Mouse (Mus musculus): Measurements from ENCODE around the gene Grk4. TPM values are rescaled to one million over a fixed set of nuclear protein-coding genes. Genes with fewer than 3 reads are reported as not detected.

Grk4 gene
- polyA plus RNA-seq, 1 experiment from 2014 or later = 4.1 TPM

DNA sequence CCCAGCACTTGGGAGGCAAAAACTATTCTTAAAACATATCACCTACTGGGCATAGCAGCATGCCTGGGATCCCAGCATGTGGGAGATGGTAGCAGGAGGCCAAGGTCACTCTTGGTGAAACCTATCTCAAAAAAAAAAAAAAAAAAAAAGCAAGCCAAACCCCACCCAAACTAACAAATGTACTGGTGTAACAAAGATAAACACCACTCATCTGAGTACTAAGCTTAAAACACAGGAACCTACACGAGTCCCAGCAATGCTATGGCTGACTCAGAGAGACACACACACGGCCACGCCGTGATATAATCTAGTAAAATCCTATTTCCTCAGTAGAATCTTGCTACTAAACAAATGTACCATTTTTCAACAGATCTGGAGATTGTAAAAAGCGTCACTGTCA lies 7.2 kb upstream of the Grk4 start:
- Histone ChIP-seq H3K4me1 (no peaks in the 10 kb centered on the region), H3K27me3 (no peaks in the 10 kb centered on the region), H3K27ac (no peak overlapping the region), H3K9me3 (no peaks in the 10 kb centered on the region), H3K36me3 (peaks cover 93% of the 10 kb centered on the region), H3K4me2 (no peak overlapping the region), H3K4me3 (no peak overlapping the region), H3K9ac (no peak overlapping the region)
- ATAC-seq (ENCODE audit: insufficient number of reproducible peaks, insufficient read depth, low FRiP score, low TSS enrichment, low read depth) = no peak
- WGBS = 89% methylated on average over 5 of the region's 5 CpGs

DNA sequence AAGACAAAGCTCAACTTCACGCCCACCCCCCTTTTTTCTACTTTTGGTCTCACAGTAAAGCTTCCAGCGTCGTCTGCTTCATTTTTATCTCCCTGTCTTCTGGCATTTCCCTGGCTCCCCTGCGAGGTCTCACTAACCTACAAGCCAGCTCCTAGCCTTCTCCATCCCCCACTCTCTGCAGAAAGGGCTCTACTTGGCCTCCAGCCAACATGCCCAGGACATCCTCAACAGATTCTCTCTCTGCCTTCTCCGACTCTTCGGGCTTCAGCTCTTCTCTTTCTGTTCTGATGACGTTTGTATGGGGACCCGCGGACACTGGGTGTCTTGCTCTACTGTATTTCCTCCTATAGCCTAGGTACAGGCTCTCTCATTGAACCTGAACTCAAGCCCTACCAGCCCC lies 5.3 kb upstream of the Grk4 start:
- no peaks in the 10 kb centered on the region for H3K27me3 ChIP-seq
- peaks cover 9% of the 10 kb centered on the region for H3K4me1 ChIP-seq
- no peak overlapping the region for H3K4me2 ChIP-seq
- H3K36me3 ChIP-seq = peaks cover 77% of the 10 kb centered on the region
- ATAC-seq (ENCODE audit: insufficient number of reproducible peaks, insufficient read depth, low FRiP score, low TSS enrichment, low read depth) = no peak
- 95% methylated on average over 9 of the region's 9 CpGs for WGBS
- H3K9ac ChIP-seq = no peak overlapping the region; the same call in 1 of the 2 replicates
- no peaks in the 10 kb centered on the region for H3K9me3 ChIP-seq
- no peak overlapping the region for H3K4me3 ChIP-seq
- H3K27ac ChIP-seq = no peak overlapping the region

DNA sequence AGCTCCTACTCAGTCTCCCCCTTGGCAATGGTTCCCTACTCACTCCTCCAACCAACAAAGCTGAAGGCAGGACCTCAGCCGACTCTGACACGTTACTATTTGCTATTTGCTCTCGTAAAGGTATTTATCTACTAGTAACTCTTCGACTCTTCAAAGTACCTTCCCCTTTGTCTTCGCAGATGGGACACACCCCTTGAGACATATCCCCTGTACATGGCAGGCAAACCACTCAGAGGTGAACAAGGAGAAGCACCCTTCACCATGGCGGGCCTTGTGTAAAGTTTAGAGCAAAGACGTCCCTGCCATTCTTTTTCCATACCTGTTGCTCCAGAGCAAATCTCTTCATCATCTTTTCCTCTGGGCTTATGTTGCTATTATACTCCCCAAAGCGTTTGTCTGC lies 2.6 kb upstream of the Grk4 start:
- no peak for ATAC-seq (ENCODE audit: insufficient number of reproducible peaks, insufficient read depth, low FRiP score, low TSS enrichment, low read depth)
- H3K9me3 ChIP-seq = no peaks in the 10 kb centered on the region
- 95% methylated on average over 8 of the region's 8 CpGs for WGBS
- H3K9ac ChIP-seq = no peak overlapping the region
- H3K4me2 ChIP-seq = no peak overlapping the region
- H3K27ac ChIP-seq = no peak overlapping the region
- H3K4me3 ChIP-seq = no peak overlapping the region
- H3K27me3 ChIP-seq = no peaks in the 10 kb centered on the region
- H3K36me3 ChIP-seq = peaks cover 51% of the 10 kb centered on the region
- peaks cover 9% of the 10 kb centered on the region for H3K4me1 ChIP-seq

- Histone ChIP-seq H3K36me3 (peaks cover 21% of the 10 kb centered on the region), H3K27ac (peak overlapping the region; percentile 93), H3K4me3 (peak overlapping the region; percentile 76), H3K9ac (peak overlapping the region; percentile 83), H3K4me1 (peaks cover 9% of the 10 kb centered on the region), H3K9me3 (no peaks in the 10 kb centered on the region), H3K27me3 (no peaks in the 10 kb centered on the region), H3K4me2 (peak overlapping the region; percentile 73)
- no peak for ATAC-seq (ENCODE audit: insufficient number of reproducible peaks, insufficient read depth, low FRiP score, low TSS enrichment, low read depth)
- under 1% methylated on average over 57 of the region's 57 CpGs for WGBS
These were observed 482 bp downstream of the Grk4 start for GRCm38 (mm10) chr5:34660591-34661130.

GRCm38 (mm10) chr5:34661909-34662308 lies 1.7 kb downstream of the Grk4 start:
- no peak overlapping the region for H3K9ac ChIP-seq
- no peaks in the 10 kb centered on the region for H3K9me3 ChIP-seq
- no peak overlapping the region for H3K27ac ChIP-seq
- peaks cover 10% of the 10 kb centered on the region for H3K36me3 ChIP-seq
- H3K4me1 ChIP-seq = peaks cover 9% of the 10 kb centered on the region
- 88% methylated on average over 4 of the region's 4 CpGs for WGBS
- no peak overlapping the region for H3K4me3 ChIP-seq
- no peak overlapping the region for H3K4me2 ChIP-seq
- H3K27me3 ChIP-seq = no peaks in the 10 kb centered on the region
- ATAC-seq (ENCODE audit: insufficient number of reproducible peaks, insufficient read depth, low FRiP score, low TSS enrichment, low read depth) = no peak

GRCm38 (mm10) chr5:34663231-34663630 lies 3.1 kb downstream of the Grk4 start:
- no peak overlapping the region for H3K4me3 ChIP-seq
- H3K4me2 ChIP-seq = no peak overlapping the region
- H3K36me3 ChIP-seq = peaks cover under 1% of the 10 kb centered on the region; the same call in 1 of the 2 replicates
- H3K9ac ChIP-seq = no peak overlapping the region
- no peaks in the 10 kb centered on the region for H3K9me3 ChIP-seq
- no peak for ATAC-seq (ENCODE audit: insufficient number of reproducible peaks, insufficient read depth, low FRiP score, low TSS enrichment, low read depth)
- H3K27ac ChIP-seq = no peak overlapping the region
- no peaks in the 10 kb centered on the region for H3K27me3 ChIP-seq
- H3K4me1 ChIP-seq = peaks cover 8% of the 10 kb centered on the region
- 88% methylated on average over 2 of the region's 2 CpGs for WGBS

DNA sequence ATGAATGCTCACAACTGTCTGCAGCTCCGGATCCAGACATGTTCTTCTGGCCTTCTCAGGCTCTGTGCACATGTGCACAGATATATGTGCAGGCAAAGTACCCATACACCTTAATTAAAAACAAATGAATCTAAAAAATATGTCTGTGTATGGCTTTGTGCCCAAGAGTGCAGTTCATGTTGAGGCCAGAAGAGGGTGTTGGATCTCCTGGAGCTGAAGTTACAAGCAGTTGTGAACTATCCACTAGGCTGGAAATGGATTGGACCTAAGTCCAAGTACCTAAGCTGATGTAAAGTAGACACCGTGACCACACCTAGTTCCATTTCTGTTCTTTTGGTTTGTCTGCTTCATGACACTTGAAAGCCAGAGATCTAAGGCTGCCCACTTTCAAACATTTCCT lies 9.3 kb downstream of the Grk4 start:
- H3K9me3 ChIP-seq = no peaks in the 10 kb centered on the region
- no peak overlapping the region for H3K4me2 ChIP-seq
- H3K36me3 ChIP-seq = peaks cover 4% of the 10 kb centered on the region; the same call in 1 of the 2 replicates
- no peaks in the 10 kb centered on the region for H3K27me3 ChIP-seq
- H3K9ac ChIP-seq = no peak overlapping the region
- no peak overlapping the region for H3K27ac ChIP-seq
- WGBS = 80% methylated on average over 2 of the region's 2 CpGs
- ATAC-seq (ENCODE audit: insufficient number of reproducible peaks, insufficient read depth, low FRiP score, low TSS enrichment, low read depth) = no peak
- H3K4me3 ChIP-seq = no peak overlapping the region
- H3K4me1 ChIP-seq = no peaks in the 10 kb centered on the region

GRCm38 (mm10) chr5:34670280-34670679 lies 10.1 kb downstream of the Grk4 start:
- no peak overlapping the region for H3K9ac ChIP-seq
- H3K4me2 ChIP-seq = no peak overlapping the region
- no peaks in the 10 kb centered on the region for H3K4me1 ChIP-seq
- H3K27ac ChIP-seq = no peak overlapping the region
- no peak for ATAC-seq (ENCODE audit: insufficient number of reproducible peaks, insufficient read depth, low FRiP score, low TSS enrichment, low read depth)
- H3K36me3 ChIP-seq = peaks cover 4% of the 10 kb centered on the region; the same call in 1 of the 2 replicates
- no peak overlapping the region for H3K4me3 ChIP-seq
- WGBS = 74% methylated on average over 4 of the region's 4 CpGs
- H3K9me3 ChIP-seq = no peaks in the 10 kb centered on the region
- no peaks in the 10 kb centered on the region for H3K27me3 ChIP-seq

- Histone ChIP-seq H3K4me2 (no peak overlapping the region), H3K4me1 (no peaks in the 10 kb centered on the region), H3K9ac (no peak overlapping the region), H3K9me3 (no peaks in the 10 kb centered on the region), H3K27ac (no peak overlapping the region), H3K4me3 (no peak overlapping the region), H3K36me3 (no peaks in the 10 kb centered on the region), H3K27me3 (no peaks in the 10 kb centered on the region)
- WGBS = 91% methylated on average over 1 of the region's 1 CpGs
- ATAC-seq (ENCODE audit: insufficient number of reproducible peaks, insufficient read depth, low FRiP score, low TSS enrichment, low read depth) = no peak
These were observed 29.7 kb downstream of the Grk4 start for GRCm38 (mm10) chr5:34689868-34690267.

- H3K36me3 ChIP-seq = no peaks in the 10 kb centered on the region
- no peaks in the 10 kb centered on the region for H3K4me1 ChIP-seq
- no peak overlapping the region for H3K4me3 ChIP-seq
- WGBS = 69% methylated on average over 2 of the region's 2 CpGs
- H3K27ac ChIP-seq = no peak overlapping the region
- H3K4me2 ChIP-seq = no peak overlapping the region
- no peaks in the 10 kb centered on the region for H3K27me3 ChIP-seq
- no peaks in the 10 kb centered on the region for H3K9me3 ChIP-seq
- ATAC-seq (ENCODE audit: insufficient number of reproducible peaks, insufficient read depth, low FRiP score, low TSS enrichment, low read depth) = no peak
- no peak overlapping the region for H3K9ac ChIP-seq
These were observed 32.6 kb downstream of the Grk4 start for GRCm38 (mm10) chr5:34692782-34693181.

GRCm38 (mm10) chr5:34695521-34695920 lies 35.3 kb downstream of the Grk4 start:
- 74% methylated on average over 5 of the region's 5 CpGs for WGBS
- ATAC-seq (ENCODE audit: insufficient number of reproducible peaks, insufficient read depth, low FRiP score, low TSS enrichment, low read depth) = no peak
- Histone ChIP-seq H3K27me3 (no peaks in the 10 kb centered on the region), H3K4me3 (no peak overlapping the region), H3K4me2 (no peak overlapping the region), H3K27ac (no peak overlapping the region), H3K9ac (no peak overlapping the region), H3K36me3 (no peaks in the 10 kb centered on the region), H3K9me3 (no peaks in the 10 kb centered on the region), H3K4me1 (no peaks in the 10 kb centered on the region)

DNA sequence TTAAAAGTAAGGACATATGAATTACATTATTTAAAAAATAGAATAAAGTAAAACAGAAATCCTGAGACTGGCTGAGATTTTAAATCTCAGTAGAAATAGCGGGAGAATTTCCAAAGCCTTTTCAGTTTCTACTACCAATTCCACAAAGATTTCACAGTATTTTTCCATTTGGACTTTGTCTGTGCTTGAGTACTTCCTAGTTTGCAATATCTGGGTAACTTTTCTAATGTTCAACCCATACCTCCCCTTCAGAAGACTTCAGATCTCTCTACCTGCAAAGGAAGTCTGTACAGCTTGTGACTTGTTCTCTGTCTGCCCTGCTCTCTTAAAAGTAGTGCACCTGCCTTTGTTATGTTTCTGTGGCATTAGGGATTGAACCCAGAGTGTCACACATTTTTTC lies 48.3 kb downstream of the Grk4 start:
- Histone ChIP-seq H3K4me2 (no peak overlapping the region), H3K4me3 (no peak overlapping the region), H3K4me1 (no peaks in the 10 kb centered on the region), H3K27me3 (no peaks in the 10 kb centered on the region), H3K9ac (no peak overlapping the region), H3K27ac (no peak overlapping the region), H3K9me3 (no peaks in the 10 kb centered on the region), H3K36me3 (no peaks in the 10 kb centered on the region)
- no peak for ATAC-seq (ENCODE audit: insufficient number of reproducible peaks, insufficient read depth, low FRiP score, low TSS enrichment, low read depth)
- 93% methylated on average over 1 of the region's 1 CpGs for WGBS

All from embryonic facial prominence, embryonic 13.5 days (tissue).